Mouse (Mus musculus) frontal cortex, postnatal 36 days (tissue): ENCODE results near the gene Lrrc18.

Source experiments
- DNase-seq, 2 experiments: peaks; one replicate each; pipeline ENCODE4 v3.0.0; 2022; ENCODE audit warnings: low spot score in 2 of 2

Lrrc18 gene

DNA sequence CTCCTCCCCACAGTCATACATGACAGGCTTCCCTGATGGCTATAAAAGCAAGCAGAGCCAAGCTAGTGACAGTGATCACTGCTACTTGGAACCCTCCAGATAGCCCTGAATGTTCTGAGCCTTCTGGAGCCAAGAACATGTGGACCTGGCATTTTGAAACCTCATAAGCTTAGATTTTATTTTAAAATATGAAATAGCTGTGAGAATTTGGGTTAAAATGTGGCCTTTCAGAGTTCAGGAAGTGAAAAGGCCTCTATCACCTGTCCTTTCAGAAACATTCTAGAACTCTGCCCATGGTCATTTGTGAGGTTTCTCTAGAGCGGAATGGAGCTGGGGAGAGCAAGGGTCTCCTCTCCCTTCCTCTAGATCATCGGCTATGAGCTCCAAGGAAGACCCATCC lies at the start of gene Lrrc18:
Lrrc18 (plus strand) TSS at position 301 of the 400 bp plus-strand sequence.
- DNase-seq = no peak

DNA sequence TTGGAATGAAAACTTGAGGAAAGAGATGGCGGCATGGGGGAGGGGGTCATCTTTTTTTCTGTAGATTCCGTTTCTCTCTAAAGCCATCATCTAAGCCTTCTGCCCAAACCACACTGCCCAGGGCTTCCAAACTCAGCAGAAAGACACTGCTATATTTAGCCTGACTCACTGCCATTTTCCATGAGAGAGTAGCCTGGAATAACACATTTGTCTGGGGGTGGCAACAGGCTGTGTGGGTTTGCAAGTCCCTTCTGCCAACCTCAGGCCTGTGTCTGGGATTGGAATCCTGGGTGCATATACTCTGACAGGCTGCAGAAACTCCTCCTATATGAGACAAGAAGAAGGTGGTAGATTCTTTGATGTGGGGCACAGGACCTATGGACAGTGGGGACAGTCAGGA lies 43.7 kb upstream of the Lrrc18 start:
- peak; percentile 41 to 75 for DNase-seq

DNA sequence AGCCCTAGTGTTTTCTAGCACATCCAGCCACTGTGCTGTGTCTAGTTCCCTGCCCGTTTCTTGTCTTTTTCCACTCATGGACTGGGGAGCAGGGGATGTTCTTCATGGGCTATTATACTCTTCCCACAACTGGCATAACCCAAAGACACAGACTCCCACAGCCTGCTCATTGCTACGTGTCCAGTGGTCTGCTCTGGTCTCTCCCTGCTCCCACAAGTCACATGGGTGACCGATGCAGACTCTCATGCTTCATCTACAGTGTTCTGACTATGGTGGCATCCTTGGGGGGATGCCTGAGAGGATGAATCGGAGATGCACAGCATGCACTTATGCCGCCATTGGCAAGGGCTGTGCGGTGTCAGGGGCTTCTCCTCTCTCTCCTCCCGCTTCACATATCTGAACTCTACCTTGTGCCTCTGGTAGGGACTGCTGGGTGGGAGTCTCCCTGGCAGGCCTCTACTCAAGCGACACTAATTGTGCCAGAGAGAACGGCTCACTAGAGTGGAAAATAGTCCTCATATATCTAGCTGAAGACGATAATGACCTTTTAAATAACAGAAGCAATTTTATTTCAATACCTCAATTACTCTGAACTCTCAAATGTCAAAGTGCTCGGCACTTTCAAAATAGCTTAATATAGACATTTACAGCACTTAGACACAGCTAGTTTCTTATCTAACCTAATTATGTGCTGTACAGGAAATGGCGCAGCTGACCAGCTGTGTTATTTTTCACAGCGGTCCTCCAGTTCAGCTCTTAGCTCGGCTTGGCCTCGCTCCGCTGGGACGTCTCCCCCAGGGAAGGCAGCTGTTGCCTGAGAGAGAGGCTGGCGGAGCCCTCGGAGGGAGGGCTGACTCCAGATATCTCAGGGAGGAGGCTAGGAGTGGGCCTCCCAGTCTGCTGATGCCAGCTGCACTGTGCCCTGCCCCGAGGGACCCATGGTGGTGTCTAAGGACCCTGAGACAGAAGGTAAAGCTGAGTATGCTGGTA lies 40.6 kb upstream of the Lrrc18 start:
- DNase-seq = no peak

DNA sequence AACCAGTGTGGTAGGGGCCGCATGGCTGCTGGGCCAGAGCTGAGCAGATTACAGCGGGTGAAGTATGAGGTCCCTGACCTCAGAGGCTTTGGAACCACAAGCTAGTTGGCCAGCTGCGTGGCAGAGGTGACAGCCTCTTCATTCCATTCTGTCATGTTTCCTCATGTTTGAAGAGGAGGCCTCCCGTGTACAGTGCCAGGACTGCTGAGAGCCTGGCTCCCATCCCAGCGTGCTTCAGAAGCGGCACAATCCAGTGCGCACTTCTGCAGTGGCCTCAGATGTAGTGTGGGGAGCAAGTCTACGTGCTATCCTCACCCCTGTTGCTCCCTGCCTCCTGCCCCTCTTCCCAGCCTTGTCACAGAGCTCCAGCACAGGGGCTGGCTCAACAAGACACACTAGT lies 34.7 kb upstream of the Lrrc18 start:
- DNase-seq = no peak

DNA sequence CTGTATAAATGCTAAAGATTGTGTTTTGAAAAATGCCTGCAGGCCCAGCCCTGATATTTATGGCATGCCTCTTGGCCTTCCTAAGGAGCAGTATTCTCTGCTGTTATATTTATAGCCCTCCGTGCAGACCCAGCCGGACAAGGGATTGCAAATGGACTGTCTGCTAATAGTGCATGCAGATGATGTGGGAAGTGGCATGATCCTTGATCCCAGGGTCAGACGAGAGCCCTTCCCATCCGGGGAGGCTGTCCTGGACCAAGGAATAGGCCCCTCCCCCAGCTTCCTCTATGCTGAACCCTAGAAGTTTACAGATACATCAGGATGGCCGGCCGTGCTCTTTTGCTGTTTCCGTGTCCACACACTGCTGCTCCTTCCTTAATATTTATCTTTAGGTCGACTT lies 32.5 kb upstream of the Lrrc18 start:
- DNase-seq = no peak

DNA sequence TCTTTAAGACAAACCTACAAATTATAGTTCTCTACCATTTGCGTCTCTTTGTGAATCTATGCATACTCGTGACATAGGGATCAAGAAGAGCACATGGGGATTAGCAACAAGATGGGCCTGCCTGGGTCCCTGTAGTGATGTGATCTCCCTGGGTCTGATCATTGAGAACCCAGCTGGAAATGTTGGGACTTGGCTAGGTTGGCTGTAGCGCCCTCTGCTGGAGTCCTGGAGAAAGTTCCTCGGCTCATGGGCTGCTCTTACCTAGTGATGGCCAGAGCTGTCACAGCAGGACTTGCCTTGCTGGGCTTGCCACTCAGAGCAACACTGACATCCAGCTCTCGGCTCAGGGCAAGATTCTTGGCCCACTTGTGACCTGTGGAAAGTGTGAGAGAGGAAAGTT lies 30.7 kb upstream of the Lrrc18 start:
- DNase-seq = peak; percentile 73 to 78

DNA sequence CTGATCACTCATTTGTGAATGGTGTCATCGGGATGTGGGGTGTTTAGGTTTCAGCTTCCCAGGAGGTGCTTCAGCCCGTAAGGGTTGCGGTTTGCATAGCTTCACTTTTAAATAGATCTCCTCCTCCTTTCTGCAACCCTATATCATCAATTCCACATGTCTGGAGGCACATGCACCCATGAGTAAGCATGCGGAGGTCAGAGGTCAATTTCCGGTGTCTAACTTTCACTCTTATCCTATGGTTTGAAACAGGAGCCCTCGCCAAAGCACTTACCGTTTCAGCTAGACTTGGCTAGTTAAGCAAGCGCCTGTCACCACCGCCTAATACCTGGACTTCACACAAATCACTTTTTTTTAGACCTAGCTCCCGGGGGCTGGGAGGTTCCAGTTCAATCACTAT lies 26.4 kb upstream of the Lrrc18 start:
- DNase-seq = no peak

DNA sequence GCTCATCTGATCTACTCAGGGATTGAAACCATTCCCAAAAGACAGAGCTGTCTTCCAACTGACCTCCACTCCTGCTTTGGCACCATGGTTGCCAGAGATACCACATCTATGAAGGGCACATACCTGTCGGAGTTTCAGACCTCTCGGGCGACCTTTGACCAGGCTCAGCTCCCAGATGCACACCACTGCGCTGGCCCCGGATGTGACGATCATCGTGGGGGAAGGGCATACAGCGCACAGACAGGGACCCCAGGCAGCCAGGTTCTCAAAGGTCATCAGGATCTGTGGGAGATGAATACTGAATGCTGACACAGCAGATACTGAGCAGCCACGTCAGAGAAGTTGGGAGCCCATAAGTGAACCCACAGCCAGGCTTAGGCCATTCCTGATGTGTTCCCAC lies 20.5 kb upstream of the Lrrc18 start:
- no peak for DNase-seq

DNA sequence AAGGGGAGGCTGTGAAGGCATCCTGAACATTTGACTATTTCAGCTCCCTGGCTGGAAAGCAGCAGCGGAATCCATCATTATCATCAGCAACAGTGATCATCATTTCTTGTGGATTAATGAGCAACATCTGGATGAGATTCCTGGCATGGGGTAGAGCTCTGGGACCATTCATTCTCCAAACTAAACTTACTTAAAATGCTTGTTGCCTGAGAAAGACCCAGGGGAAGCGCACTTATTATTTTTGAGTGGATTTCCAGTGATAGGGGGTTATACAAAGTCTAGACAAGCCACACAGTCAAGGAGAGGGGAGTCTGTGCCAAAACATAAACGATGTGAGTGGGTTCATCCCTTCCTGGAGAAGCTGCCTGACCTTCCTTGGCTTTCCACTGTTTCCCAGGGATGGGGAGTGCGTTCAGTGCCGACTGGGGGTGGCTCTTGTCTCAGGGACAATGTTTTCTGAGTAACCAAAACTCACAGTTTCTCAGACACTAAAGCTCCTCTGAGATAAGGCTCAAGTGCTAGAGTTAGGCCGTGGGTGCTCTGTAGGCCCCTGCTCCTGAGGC lies 6.9 kb upstream of the Lrrc18 start:
- no peak for DNase-seq

DNA sequence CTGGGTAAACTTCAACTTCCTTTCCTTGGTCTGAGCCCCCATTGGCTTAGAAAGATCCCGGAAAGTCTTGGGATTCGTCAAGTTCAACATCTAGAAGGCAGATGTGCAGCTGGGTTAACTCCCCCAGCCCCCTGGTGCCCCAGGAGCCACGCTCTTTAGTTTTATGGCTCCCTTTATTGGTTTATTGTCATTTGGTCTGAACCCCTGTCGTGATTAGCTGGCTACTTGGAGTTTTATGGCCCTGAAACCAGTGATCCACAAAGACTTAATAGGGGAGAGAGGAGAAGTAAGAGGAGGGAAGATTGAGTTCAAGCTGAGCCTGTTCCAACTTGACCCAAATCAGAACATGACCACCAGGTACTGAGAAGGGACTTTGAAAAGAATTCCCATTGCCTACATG lies 4.5 kb upstream of the Lrrc18 start:
- no peak for DNase-seq

DNA sequence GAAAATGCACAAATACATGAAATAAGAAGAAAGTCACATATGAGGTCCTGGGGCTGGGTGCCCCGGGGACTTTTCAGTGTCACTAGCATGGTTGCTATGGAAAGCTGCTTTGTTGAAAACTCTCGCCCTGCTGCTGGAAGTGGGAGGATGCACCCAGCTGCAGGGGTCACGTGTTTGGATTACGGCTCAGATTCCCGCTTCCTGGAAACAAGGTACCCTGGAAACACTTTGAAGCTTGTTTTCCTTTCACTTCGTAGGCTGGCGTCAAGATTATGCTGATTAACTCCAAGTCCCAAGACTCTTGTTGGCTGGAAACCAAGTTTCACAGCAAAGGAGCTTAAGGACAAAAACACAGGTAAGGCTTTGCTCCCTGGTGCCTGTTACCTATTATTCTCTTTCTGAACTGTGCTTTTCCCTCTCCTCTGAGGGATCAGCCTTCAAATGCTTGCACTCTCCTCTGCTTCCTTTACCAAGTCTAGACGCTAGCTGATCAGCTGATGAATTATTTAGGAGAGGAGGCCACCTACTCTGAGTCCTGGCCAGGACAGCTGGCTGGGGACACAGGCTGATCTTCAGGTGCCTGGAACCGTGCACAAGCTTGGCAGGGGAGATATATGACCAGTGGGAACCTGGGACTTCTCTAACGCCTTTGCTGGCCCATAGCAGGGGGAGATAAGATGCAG lies 3.9 kb downstream of the Lrrc18 start:
- peak in 1 of 2 experiments; percentile 9 for DNase-seq

DNA sequence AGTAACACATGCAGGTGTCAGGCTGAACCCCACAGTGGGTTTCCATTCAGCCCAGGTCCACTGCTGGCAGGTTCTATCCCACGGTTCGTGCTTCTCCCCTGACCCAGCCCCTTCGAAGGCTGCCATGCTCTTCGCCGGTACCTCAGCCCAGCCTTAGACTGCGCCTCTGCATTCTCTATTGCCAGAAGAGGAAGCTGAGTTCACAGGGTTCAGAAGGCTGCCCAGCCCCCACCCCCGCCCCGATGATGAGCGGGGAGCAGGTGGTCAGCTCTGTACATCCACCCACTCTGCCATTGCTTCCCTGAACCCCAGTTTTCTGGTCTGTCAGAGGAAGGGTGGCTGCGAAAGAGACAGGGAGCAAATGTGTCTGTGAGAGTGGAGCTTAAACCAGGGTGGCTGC lies 8.3 kb downstream of the Lrrc18 start:
- no peak for DNase-seq

DNA sequence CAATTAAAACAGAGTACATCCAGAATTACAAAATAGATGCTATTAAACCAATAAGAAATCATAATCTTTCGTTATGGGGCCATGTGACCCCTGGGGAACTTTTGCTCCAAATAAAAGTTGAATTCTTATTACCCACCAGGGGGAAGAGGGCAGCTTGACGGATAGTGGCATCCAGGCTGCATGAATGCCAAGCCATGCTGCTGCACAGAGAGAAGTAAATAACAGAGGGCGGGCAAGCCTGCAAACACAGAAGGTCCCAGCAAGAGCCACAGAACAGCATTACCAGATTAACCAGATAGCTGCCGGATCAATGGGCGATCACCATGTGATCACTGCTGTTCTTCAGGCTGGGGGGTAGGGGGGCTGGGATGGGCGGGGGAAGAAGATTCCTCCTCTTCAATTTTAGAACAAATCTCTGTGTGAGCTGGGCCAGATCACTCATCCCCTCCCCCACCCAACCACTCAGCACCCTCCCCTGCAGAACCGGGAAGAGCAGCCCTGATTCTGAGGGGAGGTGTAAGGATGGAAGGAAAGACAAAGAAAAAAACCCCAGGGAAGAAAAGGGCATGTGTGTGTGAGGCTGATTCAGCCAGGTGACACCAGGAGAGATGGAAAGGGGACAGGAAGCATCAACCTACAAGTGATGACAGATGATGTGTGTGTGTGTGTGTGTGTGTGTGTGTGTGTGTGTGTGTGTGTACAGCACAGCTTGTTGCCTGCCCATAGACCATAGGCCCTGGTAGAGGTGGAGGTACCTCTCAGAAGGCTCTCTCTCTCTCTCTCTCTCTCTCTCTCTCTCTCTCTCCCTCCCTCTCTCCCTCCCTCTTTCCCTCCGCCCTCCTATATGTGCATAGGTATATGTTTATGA lies 9.2 kb downstream of the Lrrc18 start:
- DNase-seq = no peak

DNA sequence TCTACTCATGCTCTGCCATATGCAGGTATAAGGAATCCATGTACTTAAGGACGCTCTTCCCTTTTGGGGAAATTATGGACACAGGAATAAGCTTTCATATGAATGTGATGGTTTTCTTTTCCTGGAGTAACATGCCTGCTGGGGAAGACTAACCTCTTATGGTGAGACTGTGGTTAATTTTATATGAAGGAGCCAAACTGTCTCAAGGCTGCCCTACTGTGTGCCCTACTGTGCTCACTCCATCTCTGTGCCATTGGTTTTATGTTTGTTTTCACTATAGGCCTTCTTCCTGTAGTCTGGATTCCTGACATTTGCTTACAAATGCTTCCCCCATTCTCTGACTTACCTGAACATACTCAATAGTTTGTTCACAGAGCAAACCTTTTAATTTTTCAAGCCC lies 13.9 kb downstream of the Lrrc18 start:
- no peak for DNase-seq

DNA sequence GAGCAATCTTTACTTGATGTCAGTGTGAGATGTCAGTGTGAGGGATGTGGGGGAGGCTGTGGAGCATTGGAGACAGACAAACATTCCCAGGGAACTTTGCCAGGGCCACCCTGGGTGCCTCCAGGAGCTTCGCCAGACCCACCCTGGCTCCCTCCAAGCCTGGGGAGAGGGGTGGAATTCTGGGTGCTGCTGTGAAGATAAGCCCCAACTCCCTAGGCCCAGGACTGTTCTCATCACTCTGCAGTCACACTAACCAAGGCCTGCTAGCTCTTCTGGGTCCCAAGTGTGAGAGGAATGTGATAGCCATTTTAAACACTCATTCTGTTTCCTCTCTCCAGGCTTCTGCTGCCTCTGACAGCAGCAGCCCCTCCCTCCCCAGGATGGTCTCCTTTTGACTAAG lies 16.5 kb downstream of the Lrrc18 start:
- DNase-seq = no peak

DNA sequence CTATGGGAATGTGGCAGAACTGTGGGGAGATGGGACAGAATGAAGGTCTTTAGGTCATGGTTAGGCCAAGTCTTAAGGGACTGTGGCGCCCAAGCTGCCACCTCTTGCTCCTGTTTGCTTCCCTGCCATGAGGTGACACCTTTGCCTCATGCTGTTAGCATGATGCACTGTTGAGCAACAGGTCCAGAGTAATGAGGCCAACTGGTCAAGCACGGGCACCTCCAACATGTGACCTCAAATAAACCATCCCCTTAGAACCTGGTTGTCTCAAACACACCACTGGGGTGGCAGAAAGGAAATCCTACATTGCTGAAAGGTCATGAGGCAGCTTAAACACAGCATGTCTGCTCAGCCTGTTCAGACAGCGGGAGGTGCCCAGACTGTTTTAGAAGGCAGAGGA lies 27.9 kb downstream of the Lrrc18 start:
- no peak for DNase-seq

DNA sequence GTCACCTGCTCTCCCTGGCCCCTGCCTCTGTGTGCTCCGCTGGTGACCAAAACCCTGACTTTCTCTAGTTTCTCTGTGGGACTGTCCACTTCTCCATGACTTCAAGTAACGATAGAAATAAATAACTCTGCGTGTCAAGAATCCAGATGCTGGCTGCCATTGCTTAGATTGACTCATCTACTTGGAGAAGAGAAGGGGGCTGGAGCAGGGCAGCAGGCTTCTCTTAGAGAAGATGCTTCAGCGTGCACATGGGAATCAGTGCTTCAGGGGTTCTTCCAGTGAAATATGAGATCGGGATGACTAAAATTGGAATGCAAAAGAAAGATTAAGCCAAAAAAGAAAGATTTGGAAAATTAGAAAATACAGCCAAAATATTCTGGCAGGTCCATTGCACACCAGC lies 28.4 kb downstream of the Lrrc18 start:
- no peak for DNase-seq

DNA sequence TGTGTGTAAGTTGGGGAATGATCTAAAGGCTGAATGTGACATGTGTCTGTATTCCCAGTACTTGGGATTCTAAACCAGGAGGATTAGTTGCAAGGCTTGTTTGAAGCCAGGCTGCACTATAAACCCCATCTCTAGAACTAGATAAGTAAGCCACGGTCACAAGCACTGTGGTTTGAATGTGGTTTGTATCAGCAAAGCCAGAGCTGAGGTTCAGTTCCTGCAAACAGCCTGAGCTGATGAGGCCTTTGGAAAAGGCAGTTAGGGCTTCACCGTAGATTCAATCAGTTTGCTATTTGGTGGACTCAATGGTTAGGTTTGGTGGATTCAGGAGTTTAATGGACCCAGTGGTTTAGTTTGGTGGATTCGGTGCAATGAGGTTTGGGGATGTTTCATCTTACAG lies 39.7 kb downstream of the Lrrc18 start:
- DNase-seq = no peak

DNA sequence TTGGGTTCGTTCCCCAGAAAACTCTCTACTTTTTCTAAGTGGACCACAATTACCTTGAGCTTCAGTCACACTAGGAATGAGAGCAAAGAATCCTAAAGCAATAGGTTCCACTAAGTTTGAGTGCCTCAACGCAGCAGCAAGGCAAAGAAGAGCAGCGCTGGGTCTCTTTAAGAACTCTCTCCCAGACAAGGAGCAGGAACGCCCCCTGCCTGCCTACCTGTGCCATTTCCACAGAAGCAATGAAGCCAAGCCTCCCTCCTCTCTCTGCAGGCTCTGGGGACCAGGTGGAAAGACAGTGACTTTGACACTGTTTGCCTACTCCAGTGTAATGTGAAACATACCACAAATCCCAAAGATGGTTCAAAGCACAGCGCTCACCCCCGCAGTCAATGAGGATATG lies 42.2 kb downstream of the Lrrc18 start:
- DNase-seq = peak; percentile 1 to 3

DNA sequence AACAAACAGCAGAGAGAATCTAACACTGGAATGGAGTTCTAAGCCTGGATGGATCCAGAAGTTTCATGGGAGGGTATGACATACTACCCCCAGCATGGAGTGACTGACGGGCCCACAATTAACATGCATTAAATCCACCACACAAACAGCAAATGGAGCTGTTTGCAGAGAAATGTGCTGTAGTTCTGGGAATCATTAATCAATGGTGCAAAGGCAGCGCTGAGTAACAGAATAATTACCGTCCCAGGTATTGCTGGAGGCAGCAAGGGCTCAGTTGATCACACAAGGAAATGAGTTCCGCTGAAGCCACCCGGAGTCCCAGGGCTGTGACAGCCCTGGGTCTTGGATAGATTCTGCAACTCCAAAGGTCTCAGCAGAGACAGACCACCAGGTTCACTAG lies 44.2 kb downstream of the Lrrc18 start:
- DNase-seq = no peak

DNA sequence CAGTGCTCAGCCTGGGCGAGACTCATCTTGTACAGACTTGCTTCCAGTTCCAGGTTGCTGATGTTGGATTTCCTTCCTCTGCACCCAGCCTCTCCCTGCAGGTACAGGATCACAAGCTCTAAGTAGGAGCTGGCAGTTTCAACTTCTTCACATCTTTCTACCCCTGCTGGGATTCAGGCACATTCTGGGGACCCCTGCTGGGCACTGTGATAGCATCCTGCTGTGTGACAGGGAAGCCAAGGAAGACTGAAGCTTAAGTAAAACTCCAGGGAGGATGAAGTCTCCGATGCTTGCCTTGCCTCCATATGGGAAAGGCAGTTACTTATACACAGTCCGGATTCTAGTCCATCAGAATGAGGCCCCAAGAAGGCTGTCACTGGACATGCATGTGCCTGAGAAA lies 45.6 kb downstream of the Lrrc18 start:
- DNase-seq = no peak

DNA sequence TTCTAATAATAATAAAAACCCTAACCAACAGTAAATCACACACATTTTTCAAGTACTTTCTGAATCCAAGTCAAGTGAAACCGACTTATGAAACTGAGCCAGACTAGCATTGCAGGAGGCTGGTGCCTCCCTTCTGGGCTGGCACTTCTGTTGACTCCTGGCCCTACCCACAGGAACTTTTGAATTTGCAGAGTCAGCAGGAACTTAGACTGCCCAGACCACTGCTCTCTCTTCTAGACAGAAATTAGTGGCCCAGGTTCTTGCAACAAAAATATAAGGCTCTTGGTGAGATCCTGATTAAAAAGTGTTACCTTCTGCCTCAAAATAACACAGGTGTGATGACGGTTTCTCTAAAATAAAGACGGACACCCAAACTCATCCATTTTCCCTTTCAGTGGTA lies 54.0 kb downstream of the Lrrc18 start:
- no peak for DNase-seq
